Mouse (Mus musculus) liver, embryonic 12.5 days (tissue): Measurements from ENCODE around the gene Rars2. TPM values are rescaled to one million over a fixed set of nuclear protein-coding genes. Genes with fewer than 3 reads are reported as not detected.

Experiments
- ATAC-seq: fragments of 200-750 bp; cut with Nextera tagmentation; 2 replicates; pipeline ENCODE4 v1.8.0; 2017; ENCODE audit warnings: moderate number of reproducible peaks, mild to moderate bottlenecking, moderate library complexity
- H3K27ac ChIP-seq: fragments of 300-500 bp; sonication (generic); 2 replicates; pipeline ENCODE4 v1.5.1; 2016; ENCODE audit warnings: mild to moderate bottlenecking
- H3K27me3 ChIP-seq: fragments of 300-500 bp; sonication (generic); replicated peaks from 2 replicates; pipeline ENCODE4 v1.6.1; 2016; ENCODE audit warnings: mild to moderate bottlenecking, moderate library complexity
- H3K36me3 ChIP-seq: fragments of 300-500 bp; sonication (generic); 2 replicates; pipeline ENCODE4 v1.6.1; 2016; ENCODE audit warnings: mild to moderate bottlenecking, moderate library complexity
- H3K4me1 ChIP-seq: fragments of 300-500 bp; sonication (generic); 2 replicates; pipeline ENCODE4 v1.6.1; 2016
- H3K4me2 ChIP-seq: fragments of 300-500 bp; sonication (generic); 2 replicates; pipeline ENCODE4 v1.6.1; 2016; ENCODE audit warnings: mild to moderate bottlenecking, moderate library complexity
- H3K4me3 ChIP-seq: fragments of 300-500 bp; sonication (generic); 2 replicates; pipeline ENCODE4 v1.5.1; 2016; ENCODE audit warnings: mild to moderate bottlenecking, moderate library complexity
- H3K9ac ChIP-seq: fragments of 300-500 bp; sonication (generic); 2 replicates; pipeline ENCODE4 v1.6.1; 2016; ENCODE audit warnings: mild to moderate bottlenecking, moderate library complexity
- H3K9me3 ChIP-seq: fragments of 300-500 bp; sonication (generic); replicated peaks from 2 replicates; pipeline ENCODE4 v1.6.1; 2016; ENCODE audit warnings: mild to moderate bottlenecking, moderate library complexity
- WGBS: fragments of 180-500 bp; shearing (Covaris S2); methylation state at CpG from one replicate; pipeline ENCODE4 v1.1.7; 2016; ENCODE audit not compliant: insufficient replicate concordance; 5-methylcytosine and 5-hydroxymethylcytosine counted together
- polyA plus RNA-seq: library from polyadenylated mRNA; unstranded; fragments of >200 nt; fragmentation: Nextera tagmentation; extraction: Ambion mirVana; gene quantifications from 2 replicates; pipeline ENCODE4 v1.2.1, GENCODE M21; 2016

Rars2 gene
- polyA plus RNA-seq, 1 experiment from 2014 or later: 50.9 TPM

GRCm38 (mm10) chr4:34613571-34614145 lies 1.1 kb upstream of the Rars2 start:
- H3K9ac ChIP-seq: peak overlapping the region; percentile 87
- H3K9me3 ChIP-seq: no peaks in the 10 kb centered on the region
- peaks cover 15% of the 10 kb centered on the region for H3K36me3 ChIP-seq
- H3K27ac ChIP-seq: peak overlapping the region; percentile 88
- no peak for ATAC-seq
- H3K27me3 ChIP-seq: no peaks in the 10 kb centered on the region
- H3K4me3 ChIP-seq: peak overlapping the region; percentile 75
- WGBS: 50% methylated on average over 6 of the region's 6 CpGs
- H3K4me1 ChIP-seq: peaks cover 34% of the 10 kb centered on the region
- H3K4me2 ChIP-seq: peak overlapping the region; percentile 85

DNA sequence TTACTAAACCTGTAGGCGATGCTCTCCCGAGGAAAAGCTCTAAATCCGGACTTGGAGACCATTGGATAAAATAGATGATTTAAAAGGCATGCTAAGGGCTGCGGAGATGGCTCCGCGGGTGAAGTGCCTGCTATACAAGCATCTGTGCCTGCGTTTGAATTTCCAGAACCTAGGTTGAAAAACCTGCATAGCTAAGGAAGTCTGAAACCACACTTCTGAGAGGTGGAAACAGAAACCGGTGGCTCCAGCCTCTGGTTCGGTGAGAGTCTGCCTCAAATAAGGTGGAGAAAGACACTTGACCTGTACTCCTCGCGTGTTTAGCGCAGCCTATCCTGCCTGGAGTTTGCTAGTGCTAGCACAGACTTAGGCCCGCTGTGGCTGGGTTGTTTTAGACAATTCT lies 546 bp downstream of the Rars2 start:
- no peak for ATAC-seq
- Histone ChIP-seq H3K36me3 (peaks cover 8% of the 10 kb centered on the region), H3K4me2 (peak overlapping the region; percentile 85), H3K4me1 (peaks cover 34% of the 10 kb centered on the region), H3K9ac (peak overlapping the region; percentile 87), H3K4me3 (peak overlapping the region; percentile 75), H3K27me3 (no peaks in the 10 kb centered on the region), H3K9me3 (no peaks in the 10 kb centered on the region), H3K27ac (peak overlapping the region; percentile 88)
- WGBS: 1% methylated on average over 13 of the region's 13 CpGs

DNA sequence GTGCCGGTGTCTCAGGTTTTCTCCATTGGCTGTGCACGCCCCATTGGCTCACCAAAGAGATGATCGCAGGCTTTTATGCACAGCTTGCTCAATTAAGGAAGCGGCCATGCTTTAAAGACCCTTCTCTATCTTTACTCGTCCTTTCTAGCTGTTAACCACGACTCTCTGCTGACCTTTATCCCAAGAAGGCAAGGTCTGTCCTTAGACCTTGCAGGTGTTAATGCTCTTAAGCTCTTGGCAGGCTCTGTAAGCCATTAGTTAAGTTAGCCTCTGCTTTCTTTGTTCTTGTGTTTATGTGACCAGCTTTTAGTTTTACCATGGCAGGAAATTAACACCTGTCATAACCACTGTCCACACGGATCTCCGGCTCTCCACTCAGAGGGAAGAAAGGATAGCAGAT lies 1.4 kb downstream of the Rars2 start:
- no peak for ATAC-seq
- Histone ChIP-seq H3K4me3 (peak overlapping the region; percentile 75), H3K4me2 (peak overlapping the region; percentile 85), H3K36me3 (peaks cover 10% of the 10 kb centered on the region), H3K27ac (no peak overlapping the region), H3K9me3 (no peaks in the 10 kb centered on the region), H3K27me3 (no peaks in the 10 kb centered on the region), H3K9ac (peak overlapping the region; percentile 87), H3K4me1 (peaks cover 34% of the 10 kb centered on the region)
- WGBS: 60% methylated on average over 8 of the region's 8 CpGs

GRCm38 (mm10) chr4:34625556-34625955 lies 10.8 kb downstream of the Rars2 start:
- 79% methylated on average over 4 of the region's 4 CpGs for WGBS
- peaks cover 57% of the 10 kb centered on the region for H3K36me3 ChIP-seq

DNA sequence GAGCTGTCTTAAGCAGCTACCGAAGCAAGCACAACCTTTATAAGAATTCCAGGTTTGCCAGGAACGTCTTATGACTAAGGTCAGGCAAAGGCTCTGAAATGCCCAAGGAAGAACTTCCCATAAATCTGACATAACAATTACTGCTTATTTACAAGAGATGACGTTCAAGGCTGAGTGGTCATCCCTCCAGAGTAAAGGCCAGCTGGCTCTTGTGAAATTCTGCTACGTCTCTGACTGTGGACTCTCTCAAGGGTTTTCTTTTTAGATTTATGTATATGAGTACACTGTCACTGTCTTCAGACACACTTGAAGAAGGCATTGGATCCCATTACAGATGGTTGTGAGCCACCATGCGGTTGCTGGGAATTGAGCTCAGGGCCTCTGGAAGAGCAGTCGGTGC lies 11.6 kb downstream of the Rars2 start:
- H3K27me3 ChIP-seq: no peaks in the 10 kb centered on the region
- no peaks in the 10 kb centered on the region for H3K4me1 ChIP-seq
- H3K27ac ChIP-seq: no peak overlapping the region
- H3K9me3 ChIP-seq: no peaks in the 10 kb centered on the region
- 83% methylated on average over 6 of the region's 6 CpGs for WGBS
- H3K36me3 ChIP-seq: peaks cover 66% of the 10 kb centered on the region
- H3K4me3 ChIP-seq: no peak overlapping the region
- H3K9ac ChIP-seq: no peak overlapping the region
- no peak overlapping the region for H3K4me2 ChIP-seq
- ATAC-seq: no peak

More at GRCm38 (mm10) chr4:34625556-34625955, 10.8 kb downstream of the Rars2 start:
- no peaks in the 10 kb centered on the region for H3K9me3 ChIP-seq
- H3K9ac ChIP-seq: no peak overlapping the region
- no peak overlapping the region for H3K27ac ChIP-seq
- no peak for ATAC-seq
- H3K27me3 ChIP-seq: no peaks in the 10 kb centered on the region
- no peak overlapping the region for H3K4me2 ChIP-seq
- no peaks in the 10 kb centered on the region for H3K4me1 ChIP-seq
- no peak overlapping the region for H3K4me3 ChIP-seq

DNA sequence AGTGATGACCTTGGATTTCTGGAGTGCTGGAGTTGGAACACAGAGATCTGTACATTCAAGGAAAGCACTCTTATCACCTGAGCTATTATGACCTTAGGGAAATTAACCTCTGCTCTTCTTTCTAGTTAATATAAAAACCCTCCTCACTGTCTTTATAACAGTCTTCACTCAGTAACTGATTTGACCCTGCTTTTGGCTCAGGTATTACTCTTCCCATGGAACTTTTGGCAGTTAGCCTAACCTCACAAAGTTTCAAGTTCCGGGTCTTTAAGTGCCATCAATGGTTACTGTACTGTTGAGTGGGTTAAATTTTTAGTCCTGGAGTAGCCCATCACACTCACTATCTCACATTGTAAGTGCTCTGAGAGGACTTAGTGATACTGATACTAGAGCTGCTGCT lies 15.2 kb downstream of the Rars2 start:
- H3K4me1 ChIP-seq: no peaks in the 10 kb centered on the region
- 70% methylated on average over 1 of the region's 1 CpGs for WGBS
- no peaks in the 10 kb centered on the region for H3K27me3 ChIP-seq
- H3K4me3 ChIP-seq: no peak overlapping the region
- H3K36me3 ChIP-seq: peaks cover 69% of the 10 kb centered on the region
- H3K9me3 ChIP-seq: no peaks in the 10 kb centered on the region
- ATAC-seq: no peak
- H3K4me2 ChIP-seq: no peak overlapping the region
- no peak overlapping the region for H3K9ac ChIP-seq
- no peak overlapping the region for H3K27ac ChIP-seq

DNA sequence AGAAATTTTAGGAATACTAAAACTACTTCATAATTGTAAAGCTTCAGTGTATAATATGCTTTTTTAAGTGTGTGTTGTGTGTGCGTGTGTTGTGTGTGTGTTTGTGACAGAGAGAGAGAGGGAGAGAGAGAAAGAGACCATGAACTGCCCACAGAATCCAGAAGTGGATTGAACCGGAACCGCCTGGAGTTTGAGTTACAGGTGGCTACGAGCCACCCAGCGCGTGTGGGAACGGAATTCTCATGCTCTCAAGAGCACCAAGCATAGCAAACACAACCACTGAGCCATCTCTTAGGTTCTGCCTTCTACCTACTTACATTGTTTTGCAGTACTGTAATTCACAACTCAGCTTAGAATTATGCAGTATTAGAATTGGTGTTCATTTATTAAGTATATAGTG lies 19.4 kb downstream of the Rars2 start:
- Histone ChIP-seq H3K27ac (no peak overlapping the region), H3K9ac (no peak overlapping the region), H3K9me3 (no peaks in the 10 kb centered on the region), H3K4me2 (no peak overlapping the region), H3K36me3 (peaks cover 53% of the 10 kb centered on the region), H3K27me3 (no peaks in the 10 kb centered on the region), H3K4me1 (no peaks in the 10 kb centered on the region), H3K4me3 (no peak overlapping the region)
- 85% methylated on average over 7 of the region's 7 CpGs for WGBS
- no peak for ATAC-seq

GRCm38 (mm10) chr4:34636036-34636435 lies 21.3 kb downstream of the Rars2 start:
- Histone ChIP-seq H3K9me3 (no peaks in the 10 kb centered on the region), H3K4me2 (no peak overlapping the region), H3K27me3 (no peaks in the 10 kb centered on the region), H3K4me1 (no peaks in the 10 kb centered on the region), H3K9ac (no peak overlapping the region), H3K27ac (no peak overlapping the region), H3K36me3 (peaks cover 58% of the 10 kb centered on the region), H3K4me3 (no peak overlapping the region)
- WGBS: 77% methylated on average over 5 of the region's 5 CpGs
- ATAC-seq: no peak

DNA sequence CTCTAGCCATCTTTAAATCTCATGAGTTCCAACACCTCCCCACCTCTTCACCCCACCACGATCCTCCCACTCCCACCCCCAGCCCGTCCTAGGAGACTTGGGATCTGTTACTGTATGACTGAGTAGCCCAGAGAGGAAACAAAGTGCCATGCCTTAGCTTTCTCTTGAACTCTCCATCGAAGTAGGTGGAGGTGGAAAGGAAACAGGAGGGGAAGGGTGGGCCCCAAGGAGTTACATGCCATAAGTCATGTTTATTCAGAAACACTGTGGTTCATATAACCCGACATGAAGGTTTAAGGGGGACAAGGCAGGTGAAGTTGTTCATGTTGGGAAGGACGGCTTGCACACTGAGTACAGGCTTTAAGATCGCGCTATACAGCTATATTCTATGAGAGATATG lies 22.6 kb downstream of the Rars2 start:
- 75% methylated on average over 7 of the region's 7 CpGs for WGBS
- H3K4me1 ChIP-seq: no peaks in the 10 kb centered on the region
- peaks cover 56% of the 10 kb centered on the region for H3K36me3 ChIP-seq
- H3K27me3 ChIP-seq: no peaks in the 10 kb centered on the region
- ATAC-seq: no peak
- no peak overlapping the region for H3K4me2 ChIP-seq
- no peak overlapping the region for H3K4me3 ChIP-seq
- H3K9ac ChIP-seq: no peak overlapping the region
- H3K27ac ChIP-seq: no peak overlapping the region
- no peaks in the 10 kb centered on the region for H3K9me3 ChIP-seq

DNA sequence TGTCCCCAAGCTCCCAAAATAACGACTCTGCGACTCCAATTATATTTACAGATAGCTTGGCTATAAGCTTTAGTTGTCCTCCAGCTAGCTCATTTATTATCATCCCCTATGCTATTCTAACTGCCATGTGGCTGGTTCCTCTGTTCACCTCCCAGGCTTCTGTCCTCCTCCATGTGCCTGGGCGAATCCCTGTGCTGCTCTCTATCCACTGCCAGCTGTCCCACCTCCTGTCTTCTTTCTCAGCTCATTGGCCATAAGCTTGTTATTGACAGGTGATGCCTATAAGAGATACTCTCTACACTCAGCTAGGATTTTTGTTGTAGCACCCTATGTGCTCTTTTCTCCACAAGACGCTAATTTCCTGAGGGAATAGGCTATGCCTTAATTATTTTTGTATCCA lies 23.1 kb downstream of the Rars2 start:
- no peak overlapping the region for H3K4me2 ChIP-seq
- no peaks in the 10 kb centered on the region for H3K27me3 ChIP-seq
- no peak overlapping the region for H3K4me3 ChIP-seq
- H3K9ac ChIP-seq: no peak overlapping the region
- no peaks in the 10 kb centered on the region for H3K4me1 ChIP-seq
- H3K36me3 ChIP-seq: peaks cover 56% of the 10 kb centered on the region
- H3K27ac ChIP-seq: no peak overlapping the region
- WGBS: 84% methylated on average over 4 of the region's 4 CpGs
- no peaks in the 10 kb centered on the region for H3K9me3 ChIP-seq
- ATAC-seq: no peak

DNA sequence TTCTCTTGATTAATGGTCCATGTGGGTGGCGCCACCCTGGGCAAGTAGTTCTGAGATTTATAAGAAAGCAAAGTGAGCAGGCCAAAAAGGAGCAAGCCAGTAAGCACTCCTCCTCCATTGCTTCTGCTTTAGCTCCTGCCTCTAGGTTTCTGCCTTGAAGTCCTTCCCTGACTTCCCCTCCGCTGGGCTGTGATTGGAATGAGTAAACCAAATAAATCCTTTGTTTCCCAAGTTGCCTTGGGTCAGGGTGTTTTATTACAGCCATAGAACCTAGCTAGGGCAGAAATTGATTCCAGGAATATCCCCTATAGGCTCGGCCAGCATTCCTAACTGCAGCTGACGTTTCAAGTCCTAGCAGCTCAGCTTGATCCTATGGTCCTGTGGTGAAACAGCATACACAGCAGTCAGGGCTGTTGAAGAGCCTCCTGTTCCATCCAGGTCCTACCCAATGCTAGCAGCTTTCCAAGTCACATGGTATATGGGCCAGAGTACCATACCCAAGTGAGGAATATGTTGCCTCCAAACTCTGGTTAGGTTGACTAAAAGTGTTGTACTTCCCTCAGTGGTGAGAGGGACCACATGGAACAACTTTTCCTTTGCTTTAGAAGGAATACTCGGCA lies 25.1 kb downstream of the Rars2 start:
- 72% methylated on average over 5 of the region's 5 CpGs for WGBS
- Histone ChIP-seq H3K27ac (no peak overlapping the region), H3K27me3 (no peaks in the 10 kb centered on the region), H3K9ac (no peak overlapping the region), H3K4me3 (no peak overlapping the region), H3K9me3 (no peaks in the 10 kb centered on the region), H3K4me1 (no peaks in the 10 kb centered on the region), H3K36me3 (peaks cover 51% of the 10 kb centered on the region), H3K4me2 (no peak overlapping the region)
- no peak for ATAC-seq

GRCm38 (mm10) chr4:34640731-34641130 lies 26.0 kb downstream of the Rars2 start:
- no peaks in the 10 kb centered on the region for H3K4me1 ChIP-seq
- ATAC-seq: no peak
- 85% methylated on average over 3 of the region's 3 CpGs for WGBS

DNA sequence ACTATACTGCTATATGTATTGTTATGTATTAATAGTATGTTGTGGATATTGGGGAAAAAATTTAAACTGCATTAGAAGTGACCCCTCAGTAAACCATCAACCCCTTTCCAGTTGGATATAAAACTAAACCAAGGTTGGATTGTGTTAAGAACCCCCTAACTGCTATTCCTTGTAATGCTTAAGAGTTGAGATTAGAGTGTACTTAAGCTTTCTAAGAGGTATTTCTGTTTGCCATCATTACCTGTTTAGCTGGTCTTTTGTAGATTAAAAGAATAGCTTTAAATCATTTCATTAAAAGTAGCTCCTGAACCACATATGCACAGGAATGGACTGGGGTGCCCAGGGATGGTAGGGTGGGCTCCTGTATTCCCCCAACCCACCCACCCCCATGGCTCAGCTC lies 30.0 kb downstream of the Rars2 start:
- Histone ChIP-seq H3K36me3 (peaks cover 66% of the 10 kb centered on the region), H3K4me3 (no peak overlapping the region), H3K4me1 (no peaks in the 10 kb centered on the region), H3K4me2 (no peak overlapping the region), H3K27me3 (no peaks in the 10 kb centered on the region), H3K27ac (no peak overlapping the region), H3K9me3 (no peaks in the 10 kb centered on the region), H3K9ac (no peak overlapping the region)
- ATAC-seq: no peak

More at GRCm38 (mm10) chr4:34640731-34641130, 26.0 kb downstream of the Rars2 start:
- no peaks in the 10 kb centered on the region for H3K27me3 ChIP-seq
- H3K4me3 ChIP-seq: no peak overlapping the region
- no peaks in the 10 kb centered on the region for H3K9me3 ChIP-seq
- peaks cover 52% of the 10 kb centered on the region for H3K36me3 ChIP-seq
- no peak overlapping the region for H3K4me2 ChIP-seq
- H3K9ac ChIP-seq: no peak overlapping the region
- H3K27ac ChIP-seq: no peak overlapping the region
